Mouse (Mus musculus) CH12.LX (cell line): ENCODE measurements around the gene Kcnn1. TPM values are rescaled to one million over a fixed set of nuclear protein-coding genes. Genes with fewer than 3 reads are reported as not detected.
A peak's percentile ranks its signal among the peaks of the same experiment; 100 is the strongest.

Experiments
- DNase-seq: peaks from one replicate; pipeline ENCODE4 v3.0.0-alpha.2; 2013; ENCODE audit errors: extremely low read depth
- H3K27ac ChIP-seq: 2 replicates; pipeline ENCODE4 v1.5.1; 2012; ENCODE audit warnings: low read depth, mild to moderate bottlenecking, control low read depth, moderate library complexity; ENCODE audit not compliant: insufficient read depth
- H3K27me3 ChIP-seq: replicated peaks from 2 replicates; pipeline ENCODE3; 2012; ENCODE audit warnings: inconsistent platforms
- H3K36me3 ChIP-seq, 2 experiments: replicated peaks in 1 of 2; 2 replicates each; pipeline versions ENCODE3 to v1.6.1; 2012; ENCODE audit warnings: inconsistent platforms in 1 of 2, low read length in 1 of 2, mild to moderate bottlenecking in 1 of 2, mixed read lengths in 1 of 2, moderate library complexity in 1 of 2; ENCODE audit not compliant: control insufficient read depth in 1 of 2, insufficient read depth in 1 of 2
- H3K4me1 ChIP-seq, 2 experiments: 2 replicates each; pipeline ENCODE4 v1.6.1; 2012; ENCODE audit warnings: inconsistent platforms in 1 of 2, moderate library complexity in 1 of 2; ENCODE audit not compliant: insufficient read depth in 2 of 2, control insufficient read depth in 1 of 2
- H3K4me2 ChIP-seq: 2 replicates; pipeline ENCODE4 v1.6.1; 2012; ENCODE audit warnings: low read depth, mild to moderate bottlenecking, control low read depth; ENCODE audit not compliant: poor library complexity, insufficient read depth, severe bottlenecking
- H3K4me3 ChIP-seq, 3 experiments: fragments of 150-350 bp in 1 of 3; sonication (generic) in 1 of 3; replicated peaks in 1 of 3; 2 replicates each; pipeline versions ENCODE3 to v1.5.1; 2011 to 2012; ENCODE audit warnings: low read depth in 2 of 3, low read length in 2 of 3, mild to moderate bottlenecking in 2 of 3, moderate library complexity in 2 of 3, control low read depth in 1 of 3, improper control_type of control experiment in 1 of 3, inconsistent platforms in 1 of 3, mixed read lengths in 1 of 3; ENCODE audit not compliant: poor library complexity in 1 of 3
- H3K79me2 ChIP-seq: replicated peaks from 2 replicates; pipeline ENCODE4 v1.6.1; 2012; ENCODE audit warnings: mild to moderate bottlenecking, moderate library complexity; ENCODE audit not compliant: control insufficient read depth, poor library complexity, insufficient read depth, severe bottlenecking; ENCODE audit errors: extremely low read depth
- H3K9ac ChIP-seq: 2 replicates; pipeline ENCODE4 v1.6.1; 2012; ENCODE audit warnings: low read depth, mild to moderate bottlenecking, control low read depth, moderate library complexity; ENCODE audit not compliant: insufficient read depth
- H3K9me3 ChIP-seq: replicated peaks from 2 replicates; pipeline ENCODE3; 2012; ENCODE audit warnings: low read length, inconsistent platforms, mixed read lengths
- CHD1 ChIP-seq: IDR thresholded peaks from 2 replicates; pipeline ENCODE4 v1.6.1; 2012; ENCODE audit warnings: low read depth, low read length, improper control_type of control experiment, inconsistent platforms
- CTCF ChIP-seq, 2 experiments: IDR thresholded peaks in 1 of 2; conservative IDR thresholded peaks in 1 of 2; 2 replicates each; pipeline ENCODE4 v1.5.1; 2011 to 2012; ENCODE audit warnings: low read depth in 2 of 2, low read length in 2 of 2, improper control_type of control experiment in 1 of 2, inconsistent platforms in 1 of 2, mild to moderate bottlenecking in 1 of 2, moderate library complexity in 1 of 2
- HCFC1 ChIP-seq: IDR thresholded peaks from 2 replicates; pipeline ENCODE4 v1.6.1; 2012; ENCODE audit warnings: low read depth, mild to moderate bottlenecking, inconsistent platforms, low read length, improper control_type of control experiment
- IRF4 ChIP-seq: IDR thresholded peaks from 2 replicates; pipeline ENCODE4 v1.6.1; 2014; ENCODE audit warnings: low read depth, mild to moderate bottlenecking, inconsistent platforms, low read length, improper control_type of control experiment
- JUND ChIP-seq: conservative IDR thresholded peaks from 2 replicates; pipeline ENCODE4 v1.6.1; 2011; ENCODE audit warnings: low read depth, low read length, improper control_type of control experiment
- MAFK ChIP-seq: IDR thresholded peaks from 2 replicates; pipeline ENCODE4 v1.6.1; 2011; ENCODE audit warnings: low read length, improper control_type of control experiment; ENCODE audit not compliant: insufficient replicate concordance
- MAX ChIP-seq: IDR thresholded peaks from 2 replicates; pipeline ENCODE4 v1.6.1; 2011; ENCODE audit warnings: low read length, improper control_type of control experiment
- NRF1 ChIP-seq: IDR thresholded peaks from 2 replicates; pipeline ENCODE4 v1.6.1; 2014; ENCODE audit warnings: low read depth, mild to moderate bottlenecking, inconsistent platforms, low read length, improper control_type of control experiment, moderate library complexity
- PAX5 ChIP-seq: IDR thresholded peaks from 2 replicates; pipeline ENCODE4 v1.6.1; 2012; ENCODE audit warnings: low read length, inconsistent platforms, mixed read lengths
- POLR2A ChIP-seq: IDR thresholded peaks from 2 replicates; pipeline ENCODE4 v1.6.1; 2011; ENCODE audit warnings: low read depth, mild to moderate bottlenecking, improper control_type of control experiment, low read length
- POLR2AphosphoS2 ChIP-seq: IDR thresholded peaks from 2 replicates; pipeline ENCODE4 v1.6.1; 2011; ENCODE audit warnings: low read depth, low read length, improper control_type of control experiment
- SIN3A ChIP-seq: IDR thresholded peaks from 2 replicates; pipeline ENCODE4 v1.6.1; 2012; ENCODE audit warnings: low read length, improper control_type of control experiment, inconsistent platforms
- SMC3 ChIP-seq: IDR thresholded peaks from 2 replicates; pipeline ENCODE4 v1.6.1; 2011; ENCODE audit warnings: low read depth, low read length, improper control_type of control experiment
- TBP ChIP-seq: conservative IDR thresholded peaks from 2 replicates; pipeline ENCODE4 v1.6.1; 2011; ENCODE audit warnings: low read depth, low read length, improper control_type of control experiment
- TCF12 ChIP-seq: IDR thresholded peaks from 2 replicates; pipeline ENCODE4 v1.6.1; 2014; ENCODE audit warnings: low read depth, mild to moderate bottlenecking, inconsistent platforms, low read length, improper control_type of control experiment
- UBTF ChIP-seq: IDR thresholded peaks from 2 replicates; pipeline ENCODE4 v1.6.1; 2012; ENCODE audit warnings: low read depth, mild to moderate bottlenecking, inconsistent platforms, low read length, improper control_type of control experiment, moderate library complexity
- USF1 ChIP-seq: IDR thresholded peaks from 2 replicates; pipeline ENCODE4 v1.6.1; 2014; ENCODE audit warnings: low read depth, mild to moderate bottlenecking, inconsistent platforms, low read length, improper control_type of control experiment
- USF2 ChIP-seq: conservative IDR thresholded peaks from 2 replicates; pipeline ENCODE4 v1.6.1; 2011; ENCODE audit warnings: low read depth, low read length, improper control_type of control experiment
- ZC3H11A ChIP-seq: IDR thresholded peaks from 2 replicates; pipeline ENCODE4 v1.6.1; 2012; ENCODE audit warnings: low read depth, mild to moderate bottlenecking, inconsistent platforms, low read length, improper control_type of control experiment
- ZNF384 ChIP-seq: IDR thresholded peaks from 2 replicates; pipeline ENCODE4 v1.6.1; 2012; ENCODE audit warnings: low read depth, low read length, improper control_type of control experiment, inconsistent platforms
- dilution Hi-C: fragments of 300-500 bp; cut with MboI; formaldehyde crosslinking; loops from 2 replicates; pipeline ENCODE4 v1.14.3; 2020; ENCODE audit warnings: low sequenced_read_pairs; ENCODE audit not compliant: extremely low pct_unique_long_range_greater_than_20kb, extremely low pct_ligation_motif_present
- in situ Hi-C: fragments of 300-500 bp; cut with MboI; formaldehyde crosslinking; loops from 3 replicates; pipeline ENCODE4 v1.14.3; 2019; ENCODE audit warnings: low sequenced_read_pairs, low pct_ligation_motif_present, low pct_unique_long_range_greater_than_20kb, mixed read lengths
- polyA plus RNA-seq: library from polyadenylated mRNA; unstranded; fragments of >175 nt; gene quantifications from 2 replicates; pipeline ENCODE4 v1.2.1, GENCODE M21; 2012; ENCODE audit warnings: low read depth; ENCODE audit not compliant: insufficient read length
- total RNA-seq, 2 experiments: library from RNA; depleted of rRNA; stranded (reverse); fragments of 300-350 nt in 1 of 2; fragments of >200 nt in 1 of 2; gene quantifications; 2 replicates each; pipeline ENCODE4 v1.2.3; 2012 to 2014

The Kcnn1 gene
- total and polyA plus RNA-seq, 3 experiments, result 0.21 TPM; not detected in 2

- dilution Hi-C loops, result no loop called here
- H3K27me3 ChIP-seq, result peaks cover 63% of the 10 kb centered on the region
- DNase-seq, result peak; percentile 75
Observed at GRCm38 (mm10) chr8:70853863-70854262, 9.2 kb downstream of the Kcnn1 start.

DNA sequence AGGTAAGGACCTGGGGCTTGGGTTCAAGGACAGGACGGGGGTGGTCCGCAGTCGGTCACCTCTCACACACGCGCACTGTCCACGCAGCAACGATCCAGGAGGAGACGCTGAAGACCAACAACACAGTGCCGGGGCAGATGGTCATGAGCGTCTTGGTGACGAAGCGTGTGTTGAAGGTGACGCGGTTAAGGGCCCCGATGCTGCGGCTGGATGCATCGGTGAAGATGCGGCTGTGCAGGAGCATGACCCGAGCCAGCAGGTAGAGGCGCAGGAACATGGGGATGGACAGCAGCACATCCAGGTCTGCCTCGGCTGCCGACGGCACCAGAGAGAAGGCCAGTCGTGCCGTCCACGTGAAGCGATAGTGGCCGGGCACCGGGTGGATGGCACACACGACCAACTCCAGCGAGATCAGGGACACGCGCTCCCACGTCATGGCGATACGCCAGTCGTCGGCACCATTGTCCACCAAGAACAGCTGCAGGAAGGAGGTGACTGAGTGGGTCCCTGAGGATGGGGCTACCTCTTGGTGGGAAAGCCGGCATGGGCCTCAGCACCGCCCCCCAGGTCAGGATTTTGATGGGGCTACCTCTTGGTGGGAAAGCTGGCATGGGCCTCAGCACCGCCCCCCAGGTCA is 10.3 kb downstream of the Kcnn1 start:
- no peak for DNase-seq
- Histone ChIP-seq H3K4me2 (no peak overlapping the region), H3K9ac (no peak overlapping the region), H3K4me3 (no peak overlapping the region), H3K27ac (no peak overlapping the region), H3K36me3 (no peaks in the 10 kb centered on the region), H3K79me2 (no peaks in the 10 kb centered on the region), H3K9me3 (no peaks in the 10 kb centered on the region), H3K4me1 (peaks cover 14 to 29% of the 10 kb centered on the region in 2 experiments), H3K27me3 (peaks cover 68% of the 10 kb centered on the region)
- TF ChIP-seq IRF4 (no peak), SIN3A (no peak), POLR2A (no peak), TCF12 (no peak), ZC3H11A (no peak), USF2 (no peak), NRF1 (no peak), UBTF (no peak), HCFC1 (no peak), CHD1 (no peak), ZNF384 (no peak), SMC3 (no peak), USF1 (no peak), CTCF (conservative IDR thresholded peaks at IDR 0.05 in 1 of 2, IDR thresholded peaks at IDR 0.05 in 1 of 2; ENCODE audit: low read depth in 2 of 2, low read length in 2 of 2) (no peak), PAX5 (no peak), JUND (no peak), MAX (no peak), MAFK (no peak)
- dilution Hi-C loops (no loop called here), in situ Hi-C loops (no loop called here)

More at GRCm38 (mm10) chr8:70853863-70854262, 9.2 kb downstream of the Kcnn1 start:
- H3K27ac ChIP-seq, result no peak overlapping the region
- no peak overlapping the region for H3K4me2 ChIP-seq
- in situ Hi-C loops, result no loop called here
- TF ChIP-seq POLR2A, result no peak
- TF ChIP-seq TBP, result peak; percentile 72; the same call in 1 of the 2 replicates
- no peak for TF ChIP-seq POLR2AphosphoS2
- TF ChIP-seq, all 38 proteins: peak for 1
- H3K4me1 ChIP-seq, result peaks cover 14 to 36% of the 10 kb centered on the region in 2 experiments
- H3K9ac ChIP-seq, result no peak overlapping the region
- H3K9me3 ChIP-seq, result no peaks in the 10 kb centered on the region
- no peaks in the 10 kb centered on the region for H3K79me2 ChIP-seq
- no peaks in the 10 kb centered on the region for H3K36me3 ChIP-seq
- no peak overlapping the region for H3K4me3 ChIP-seq
